Mouse (Mus musculus): ENCODE results near the gene Mybpc1. TPM values are rescaled to one million over a fixed set of nuclear protein-coding genes. Genes with fewer than 3 reads are reported as not detected.
"Not testable (repeated sequence)": the region's sequence is repeated elsewhere in the genome, so short reads cannot be mapped to it uniquely, and the experiment has no call there.

The Mybpc1 gene
- total and polyA plus RNA-seq, 2 experiments from 2014 or later, result 1.4 to 1.7 TPM

- ATAC-seq (no peak), DNase-seq (no peak)
- Histone ChIP-seq H3K9ac (no peak overlapping the region), H3K27ac (ENCODE audit: low read depth, low read length) (no peak overlapping the region), H3K36me3 (ENCODE audit: insufficient read depth) (no peaks in the 10 kb centered on the region), H3K4me2 (ENCODE audit: low read depth) (no peak overlapping the region), H3K4me3 (ENCODE audit: low read depth, low read length) (no peak overlapping the region), H3K4me1 (ENCODE audit: insufficient read depth) (no peaks in the 10 kb centered on the region), H3K27me3 (ENCODE audit: insufficient read depth, low read length) (no peaks in the 10 kb centered on the region), H3K9me3 (ENCODE audit: low read length) (no peaks in the 10 kb centered on the region)
- 93% methylated on average over 6 of the region's 6 CpGs for WGBS
- no peak for TF ChIP-seq CTCF (IDR thresholded peaks at IDR 0.05; ENCODE audit: low read depth)
These were observed 47.9 kb downstream of the Mybpc1 start for GRCm38 (mm10) chr10:88557046-88557445.

GRCm38 (mm10) chr10:88552738-88553137 is 52.2 kb downstream of the Mybpc1 start:
- H3K4me3 ChIP-seq (ENCODE audit: low read depth, low read length), result no peak overlapping the region
- 0 out of 2 replicates have a peak, but pooled peaks have one; percentile 18 for TF ChIP-seq CTCF (IDR thresholded peaks at IDR 0.05; ENCODE audit: low read depth)
- H3K27ac ChIP-seq (ENCODE audit: low read depth, low read length), result no peak overlapping the region
- 95% methylated on average over 2 of the region's 2 CpGs for WGBS
- H3K4me2 ChIP-seq (ENCODE audit: low read depth), result no peak overlapping the region
- no peaks in the 10 kb centered on the region for H3K36me3 ChIP-seq (ENCODE audit: insufficient read depth)
- H3K4me1 ChIP-seq (ENCODE audit: insufficient read depth), result no peaks in the 10 kb centered on the region
- H3K27me3 ChIP-seq (ENCODE audit: insufficient read depth, low read length), result no peaks in the 10 kb centered on the region
- no peak overlapping the region for H3K9ac ChIP-seq
- DNase-seq (no peak), ATAC-seq (no peak)
- H3K9me3 ChIP-seq (ENCODE audit: low read length), result no peaks in the 10 kb centered on the region

- TF ChIP-seq CTCF (IDR thresholded peaks at IDR 0.05; ENCODE audit: low read depth), result 0 out of 2 replicates have a peak, but pooled peaks have one; percentile 11
- Histone ChIP-seq H3K27me3 (ENCODE audit: insufficient read depth, low read length) (no peaks in the 10 kb centered on the region), H3K9ac (no peak overlapping the region), H3K4me2 (ENCODE audit: low read depth) (no peak overlapping the region), H3K36me3 (ENCODE audit: insufficient read depth) (no peaks in the 10 kb centered on the region), H3K4me3 (ENCODE audit: low read depth, low read length) (no peak overlapping the region), H3K9me3 (ENCODE audit: low read length) (no peaks in the 10 kb centered on the region), H3K4me1 (ENCODE audit: insufficient read depth) (no peaks in the 10 kb centered on the region), H3K27ac (ENCODE audit: low read depth, low read length) (no peak overlapping the region)
- DNase-seq (no peak), ATAC-seq (no peak)
- WGBS, result 84% methylated on average over 3 of the region's 3 CpGs
These were observed 54.7 kb downstream of the Mybpc1 start for GRCm38 (mm10) chr10:88550225-88550624.

DNA sequence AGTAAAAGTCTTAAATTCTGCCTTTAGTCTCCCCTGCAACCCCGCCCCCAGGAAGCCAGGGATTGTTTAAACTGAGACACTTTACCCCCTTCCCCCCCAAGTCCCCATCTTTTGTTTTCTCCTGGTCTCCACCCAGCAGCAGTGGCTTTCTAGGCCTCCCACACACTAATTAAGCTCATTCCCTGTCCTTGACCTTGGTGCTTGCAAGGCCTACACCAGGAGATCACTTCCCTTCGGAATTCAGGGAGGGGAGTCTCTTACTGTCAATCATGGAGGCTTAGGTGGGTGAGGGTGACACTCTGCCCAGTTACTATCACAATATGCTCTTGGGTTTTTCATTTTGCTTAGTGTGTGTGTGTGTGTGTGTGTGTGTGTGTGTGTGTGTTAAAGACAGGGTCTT is 57.3 kb downstream of the Mybpc1 start:
- 40% methylated on average over 2 of the region's 2 CpGs for WGBS
- no peak overlapping the region for H3K27ac ChIP-seq (ENCODE audit: low read depth, low read length)
- no peaks in the 10 kb centered on the region for H3K27me3 ChIP-seq (ENCODE audit: insufficient read depth, low read length)
- H3K4me2 ChIP-seq (ENCODE audit: low read depth), result no peak overlapping the region
- 0 out of 2 replicates have a peak, but pooled peaks cover 4% of the 10 kb centered on the region for H3K9me3 ChIP-seq (ENCODE audit: low read length)
- no peak for TF ChIP-seq CTCF (IDR thresholded peaks at IDR 0.05; ENCODE audit: low read depth)
- ATAC-seq, result no peak
- no peaks in the 10 kb centered on the region for H3K36me3 ChIP-seq (ENCODE audit: insufficient read depth)
- no peak for DNase-seq
- H3K4me3 ChIP-seq (ENCODE audit: low read depth, low read length), result no peak overlapping the region
- H3K9ac ChIP-seq, result no peak overlapping the region
- H3K4me1 ChIP-seq (ENCODE audit: insufficient read depth), result no peaks in the 10 kb centered on the region

DNA sequence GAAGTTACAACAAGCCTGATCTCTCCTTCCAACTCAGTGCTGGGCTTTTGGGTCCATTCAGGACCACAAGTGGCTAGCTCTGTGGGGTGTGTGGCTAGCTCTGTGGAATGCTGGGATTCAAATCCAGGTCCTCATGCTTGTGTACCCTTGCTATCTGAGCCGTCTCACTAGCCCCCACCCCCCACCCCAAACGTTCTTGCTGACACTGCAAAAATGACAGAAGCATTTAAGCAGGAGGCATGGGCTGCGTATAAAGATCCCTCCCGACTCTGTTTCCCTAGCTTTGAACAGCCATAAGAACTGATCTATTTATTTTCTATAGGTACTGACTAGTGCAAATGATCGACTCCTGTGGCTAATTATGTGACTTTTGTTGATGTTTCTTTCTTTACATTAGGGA is 74.3 kb downstream of the Mybpc1 start:
- H3K9ac ChIP-seq, result no peak overlapping the region
- no peaks in the 10 kb centered on the region for H3K36me3 ChIP-seq (ENCODE audit: insufficient read depth)
- no peaks in the 10 kb centered on the region for H3K27me3 ChIP-seq (ENCODE audit: insufficient read depth, low read length)
- no peak overlapping the region for H3K27ac ChIP-seq (ENCODE audit: low read depth, low read length)
- H3K4me1 ChIP-seq (ENCODE audit: insufficient read depth), result no peaks in the 10 kb centered on the region
- no peak overlapping the region for H3K4me3 ChIP-seq (ENCODE audit: low read depth, low read length)
- WGBS, result 69% methylated on average over 5 of the region's 5 CpGs
- DNase-seq (no peak), ATAC-seq (no peak)
- no peak for TF ChIP-seq CTCF (IDR thresholded peaks at IDR 0.05; ENCODE audit: low read depth)
- H3K9me3 ChIP-seq (ENCODE audit: low read length), result no peaks in the 10 kb centered on the region
- no peak overlapping the region for H3K4me2 ChIP-seq (ENCODE audit: low read depth)

DNA sequence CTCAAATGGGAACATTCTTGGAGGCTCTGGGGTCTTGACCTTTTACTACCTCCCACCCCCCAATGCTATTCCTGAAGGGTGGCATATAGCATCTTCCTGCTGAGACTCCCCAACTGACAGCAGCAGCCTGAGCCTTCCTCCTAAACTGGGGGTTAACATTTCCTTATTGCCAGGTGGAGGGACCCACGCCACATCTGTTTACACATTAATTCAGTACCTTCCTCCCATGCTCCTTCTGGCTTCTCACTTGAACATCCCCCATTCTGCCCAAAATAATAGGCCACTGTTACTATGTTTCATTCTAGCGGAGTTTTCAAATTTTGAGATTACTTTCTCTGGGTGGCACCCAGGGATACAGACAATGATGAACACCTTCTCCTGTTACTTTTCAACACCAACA is 80.9 kb downstream of the Mybpc1 start:
- Histone ChIP-seq H3K4me2 (ENCODE audit: low read depth) (no peak overlapping the region), H3K27ac (ENCODE audit: low read depth, low read length) (no peak overlapping the region), H3K4me3 (ENCODE audit: low read depth, low read length) (no peak overlapping the region), H3K36me3 (ENCODE audit: insufficient read depth) (no peaks in the 10 kb centered on the region), H3K4me1 (ENCODE audit: insufficient read depth) (no peaks in the 10 kb centered on the region), H3K9ac (no peak overlapping the region), H3K9me3 (ENCODE audit: low read length) (no peaks in the 10 kb centered on the region), H3K27me3 (ENCODE audit: insufficient read depth, low read length) (no peaks in the 10 kb centered on the region)
- DNase-seq, result no peak
- TF ChIP-seq CTCF (IDR thresholded peaks at IDR 0.05; ENCODE audit: low read depth), result no peak
- no peak for ATAC-seq
- WGBS, result 83% methylated on average over 2 of the region's 2 CpGs

DNA sequence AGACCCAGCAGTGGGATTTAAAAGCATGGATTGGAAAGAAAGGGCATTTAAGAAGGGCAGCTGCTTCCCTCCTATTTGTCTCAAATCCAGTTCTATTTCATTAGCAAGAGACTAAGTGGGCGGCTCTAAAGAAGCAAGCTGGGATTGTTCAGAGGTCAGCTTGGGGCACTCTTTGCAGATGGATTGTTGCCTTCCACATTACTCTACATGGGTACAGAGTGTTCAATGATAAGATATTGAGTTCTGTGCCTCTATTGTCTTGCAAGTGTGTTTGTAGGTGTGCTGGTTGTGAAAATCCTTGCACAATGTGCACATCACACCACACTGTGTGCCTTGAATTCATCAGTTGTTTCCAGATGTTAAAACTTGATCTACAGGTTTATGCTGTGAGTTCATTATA is 81.7 kb downstream of the Mybpc1 start:
- DNase-seq (no peak), ATAC-seq (no peak)
- no peak overlapping the region for H3K4me2 ChIP-seq (ENCODE audit: low read depth)
- H3K9me3 ChIP-seq (ENCODE audit: low read length), result no peaks in the 10 kb centered on the region
- 77% methylated on average over 1 of the region's 1 CpGs for whole genome bisulfite sequencing
- H3K36me3 ChIP-seq (ENCODE audit: insufficient read depth), result no peaks in the 10 kb centered on the region
- no peak overlapping the region for H3K9ac ChIP-seq
- H3K4me1 ChIP-seq (ENCODE audit: insufficient read depth), result no peaks in the 10 kb centered on the region
- no peak overlapping the region for H3K27ac ChIP-seq (ENCODE audit: low read depth, low read length)
- no peak for TF ChIP-seq CTCF (IDR thresholded peaks at IDR 0.05; ENCODE audit: low read depth)
- no peaks in the 10 kb centered on the region for H3K27me3 ChIP-seq (ENCODE audit: insufficient read depth, low read length)
- H3K4me3 ChIP-seq (ENCODE audit: low read depth, low read length), result no peak overlapping the region

- DNase-seq (no peak), ATAC-seq (no peak)
- no peaks in the 10 kb centered on the region for H3K36me3 ChIP-seq (ENCODE audit: insufficient read depth)
- no peaks in the 10 kb centered on the region for H3K9me3 ChIP-seq (ENCODE audit: low read length)
- H3K27me3 ChIP-seq (ENCODE audit: insufficient read depth, low read length), result no peaks in the 10 kb centered on the region
- no peak overlapping the region for H3K9ac ChIP-seq
- H3K4me1 ChIP-seq (ENCODE audit: insufficient read depth), result no peaks in the 10 kb centered on the region
- no peak overlapping the region for H3K4me2 ChIP-seq (ENCODE audit: low read depth)
- no peak overlapping the region for H3K4me3 ChIP-seq (ENCODE audit: low read depth, low read length)
- no peak overlapping the region for H3K27ac ChIP-seq (ENCODE audit: low read depth, low read length)
- WGBS, result 89% methylated on average over 8 of the region's 8 CpGs
- TF ChIP-seq CTCF (IDR thresholded peaks at IDR 0.05; ENCODE audit: low read depth), result no peak
These were observed 82.2 kb downstream of the Mybpc1 start for GRCm38 (mm10) chr10:88522795-88523194.

GRCm38 (mm10) chr10:88515049-88515448 is 89.9 kb downstream of the Mybpc1 start:
- H3K9me3 ChIP-seq (ENCODE audit: low read length); H3K4me1 ChIP-seq (ENCODE audit: insufficient read depth); DNase-seq; H3K27me3 ChIP-seq (ENCODE audit: insufficient read depth, low read length); ATAC-seq; H3K27ac ChIP-seq (ENCODE audit: low read depth, low read length); H3K4me3 ChIP-seq (ENCODE audit: low read depth, low read length); H3K4me2 ChIP-seq (ENCODE audit: low read depth); H3K9ac ChIP-seq; H3K36me3 ChIP-seq (ENCODE audit: insufficient read depth): not testable (repeated sequence)
- WGBS, result 80% methylated on average over 7 of the region's 7 CpGs

All from forebrain, postnatal 0 days (tissue).